Mouse (Mus musculus) CH12.LX (cell line): Measurements from ENCODE around the gene Olfr418. TPM values are rescaled to one million over a fixed set of nuclear protein-coding genes. Genes with fewer than 3 reads are reported as not detected.

Experiments
- DNase-seq: peaks from one replicate; pipeline ENCODE4 v3.0.0-alpha.2; 2013; ENCODE audit errors: extremely low read depth
- H3K27ac ChIP-seq: 2 replicates; pipeline ENCODE4 v1.5.1; 2012; ENCODE audit warnings: low read depth, mild to moderate bottlenecking, control low read depth, moderate library complexity; ENCODE audit not compliant: insufficient read depth
- H3K27me3 ChIP-seq: replicated peaks from 2 replicates; pipeline ENCODE3; 2012; ENCODE audit warnings: inconsistent platforms
- H3K36me3 ChIP-seq, 2 experiments: replicated peaks in 1 of 2; 2 replicates each; pipeline versions ENCODE3 to v1.6.1; 2012; ENCODE audit warnings: inconsistent platforms in 1 of 2, low read length in 1 of 2, mild to moderate bottlenecking in 1 of 2, mixed read lengths in 1 of 2, moderate library complexity in 1 of 2; ENCODE audit not compliant: control insufficient read depth in 1 of 2, insufficient read depth in 1 of 2
- H3K4me1 ChIP-seq, 2 experiments: 2 replicates each; pipeline ENCODE4 v1.6.1; 2012; ENCODE audit warnings: inconsistent platforms in 1 of 2, moderate library complexity in 1 of 2; ENCODE audit not compliant: insufficient read depth in 2 of 2, control insufficient read depth in 1 of 2
- H3K4me2 ChIP-seq: 2 replicates; pipeline ENCODE4 v1.6.1; 2012; ENCODE audit warnings: low read depth, mild to moderate bottlenecking, control low read depth; ENCODE audit not compliant: poor library complexity, insufficient read depth, severe bottlenecking
- H3K4me3 ChIP-seq, 3 experiments: fragments of 150-350 bp in 1 of 3; sonication (generic) in 1 of 3; replicated peaks in 1 of 3; 2 replicates each; pipeline versions ENCODE3 to v1.5.1; 2011 to 2012; ENCODE audit warnings: low read depth in 2 of 3, low read length in 2 of 3, mild to moderate bottlenecking in 2 of 3, moderate library complexity in 2 of 3, control low read depth in 1 of 3, improper control_type of control experiment in 1 of 3, inconsistent platforms in 1 of 3, mixed read lengths in 1 of 3; ENCODE audit not compliant: poor library complexity in 1 of 3
- H3K79me2 ChIP-seq: replicated peaks from 2 replicates; pipeline ENCODE4 v1.6.1; 2012; ENCODE audit warnings: mild to moderate bottlenecking, moderate library complexity; ENCODE audit not compliant: control insufficient read depth, poor library complexity, insufficient read depth, severe bottlenecking; ENCODE audit errors: extremely low read depth
- H3K9ac ChIP-seq: 2 replicates; pipeline ENCODE4 v1.6.1; 2012; ENCODE audit warnings: low read depth, mild to moderate bottlenecking, control low read depth, moderate library complexity; ENCODE audit not compliant: insufficient read depth
- H3K9me3 ChIP-seq: replicated peaks from 2 replicates; pipeline ENCODE3; 2012; ENCODE audit warnings: low read length, inconsistent platforms, mixed read lengths
- BHLHE40 ChIP-seq: IDR thresholded peaks from 2 replicates; pipeline ENCODE4 v1.6.1; 2011; ENCODE audit warnings: mild to moderate bottlenecking, low read depth, low read length, improper control_type of control experiment
- CHD1 ChIP-seq: IDR thresholded peaks from 2 replicates; pipeline ENCODE4 v1.6.1; 2012; ENCODE audit warnings: low read depth, low read length, improper control_type of control experiment, inconsistent platforms
- CHD2 ChIP-seq: IDR thresholded peaks from 2 replicates; pipeline ENCODE4 v1.6.1; 2011; ENCODE audit warnings: low read length, improper control_type of control experiment
- CTCF ChIP-seq, 2 experiments: IDR thresholded peaks in 1 of 2; conservative IDR thresholded peaks in 1 of 2; 2 replicates each; pipeline ENCODE4 v1.5.1; 2011 to 2012; ENCODE audit warnings: low read depth in 2 of 2, low read length in 2 of 2, improper control_type of control experiment in 1 of 2, inconsistent platforms in 1 of 2, mild to moderate bottlenecking in 1 of 2, moderate library complexity in 1 of 2
- E2F4 ChIP-seq: IDR thresholded peaks from 2 replicates; pipeline ENCODE4 v1.6.1; 2011; ENCODE audit warnings: low read depth, low read length, improper control_type of control experiment; ENCODE audit not compliant: insufficient replicate concordance
- ELF1 ChIP-seq: IDR thresholded peaks from 2 replicates; pipeline ENCODE4 v1.6.1; 2014; ENCODE audit warnings: low read depth, mild to moderate bottlenecking, inconsistent platforms, low read length, improper control_type of control experiment
- ETS1 ChIP-seq: conservative IDR thresholded peaks from 2 replicates; pipeline ENCODE4 v1.6.1; 2012; ENCODE audit warnings: low read depth, mild to moderate bottlenecking, inconsistent platforms, low read length, improper control_type of control experiment, moderate library complexity
- GABPA ChIP-seq: IDR thresholded peaks from 2 replicates; pipeline ENCODE4 v1.6.1; 2012; ENCODE audit warnings: low read depth, low read length, improper control_type of control experiment, inconsistent platforms; ENCODE audit not compliant: insufficient replicate concordance
- HCFC1 ChIP-seq: IDR thresholded peaks from 2 replicates; pipeline ENCODE4 v1.6.1; 2012; ENCODE audit warnings: low read depth, mild to moderate bottlenecking, inconsistent platforms, low read length, improper control_type of control experiment
- IRF4 ChIP-seq: IDR thresholded peaks from 2 replicates; pipeline ENCODE4 v1.6.1; 2014; ENCODE audit warnings: low read depth, mild to moderate bottlenecking, inconsistent platforms, low read length, improper control_type of control experiment
- JUN ChIP-seq: IDR thresholded peaks from 2 replicates; pipeline ENCODE4 v1.6.1; 2011; ENCODE audit warnings: low read depth, mild to moderate bottlenecking, low read length, improper control_type of control experiment, moderate library complexity; ENCODE audit not compliant: insufficient read depth
- JUND ChIP-seq: conservative IDR thresholded peaks from 2 replicates; pipeline ENCODE4 v1.6.1; 2011; ENCODE audit warnings: low read depth, low read length, improper control_type of control experiment
- KAT2A ChIP-seq: IDR thresholded peaks from 2 replicates; pipeline ENCODE4 v1.6.1; 2012; ENCODE audit warnings: low read length, improper control_type of control experiment, inconsistent platforms; ENCODE audit not compliant: insufficient replicate concordance
- MAFK ChIP-seq: IDR thresholded peaks from 2 replicates; pipeline ENCODE4 v1.6.1; 2011; ENCODE audit warnings: low read length, improper control_type of control experiment; ENCODE audit not compliant: insufficient replicate concordance
- MAX ChIP-seq: IDR thresholded peaks from 2 replicates; pipeline ENCODE4 v1.6.1; 2011; ENCODE audit warnings: low read length, improper control_type of control experiment
- MAZ ChIP-seq: IDR thresholded peaks from 2 replicates; pipeline ENCODE4 v1.6.1; 2012; ENCODE audit warnings: low read depth, mild to moderate bottlenecking, inconsistent platforms, low read length, improper control_type of control experiment, moderate library complexity
- MEF2A ChIP-seq: IDR thresholded peaks from 2 replicates; pipeline ENCODE4 v1.6.1; 2014; ENCODE audit warnings: low read depth, mild to moderate bottlenecking, inconsistent platforms, low read length, improper control_type of control experiment, borderline replicate concordance
- MYC ChIP-seq: IDR thresholded peaks from 2 replicates; pipeline ENCODE4 v1.6.1; 2011; ENCODE audit warnings: low read depth, mild to moderate bottlenecking, improper control_type of control experiment, low read length
- NELFE ChIP-seq: IDR thresholded peaks from 2 replicates; pipeline ENCODE4 v1.6.1; 2011; ENCODE audit warnings: low read depth, low read length, improper control_type of control experiment
- POLR2A ChIP-seq: IDR thresholded peaks from 2 replicates; pipeline ENCODE4 v1.6.1; 2011; ENCODE audit warnings: low read depth, mild to moderate bottlenecking, improper control_type of control experiment, low read length
- POLR2AphosphoS2 ChIP-seq: IDR thresholded peaks from 2 replicates; pipeline ENCODE4 v1.6.1; 2011; ENCODE audit warnings: low read depth, low read length, improper control_type of control experiment
- RAD21 ChIP-seq: IDR thresholded peaks from 2 replicates; pipeline ENCODE4 v1.6.1; 2011; ENCODE audit warnings: low read depth, mild to moderate bottlenecking, low read length, improper control_type of control experiment, moderate library complexity
- RCOR1 ChIP-seq: conservative IDR thresholded peaks from 2 replicates; pipeline ENCODE4 v1.6.1; 2012; ENCODE audit warnings: low read depth, mild to moderate bottlenecking, inconsistent platforms, low read length, improper control_type of control experiment
- SIN3A ChIP-seq: IDR thresholded peaks from 2 replicates; pipeline ENCODE4 v1.6.1; 2012; ENCODE audit warnings: low read length, improper control_type of control experiment, inconsistent platforms
- SMC3 ChIP-seq: IDR thresholded peaks from 2 replicates; pipeline ENCODE4 v1.6.1; 2011; ENCODE audit warnings: low read depth, low read length, improper control_type of control experiment
- TBP ChIP-seq: conservative IDR thresholded peaks from 2 replicates; pipeline ENCODE4 v1.6.1; 2011; ENCODE audit warnings: low read depth, low read length, improper control_type of control experiment
- UBTF ChIP-seq: IDR thresholded peaks from 2 replicates; pipeline ENCODE4 v1.6.1; 2012; ENCODE audit warnings: low read depth, mild to moderate bottlenecking, inconsistent platforms, low read length, improper control_type of control experiment, moderate library complexity
- USF2 ChIP-seq: conservative IDR thresholded peaks from 2 replicates; pipeline ENCODE4 v1.6.1; 2011; ENCODE audit warnings: low read depth, low read length, improper control_type of control experiment
- ZC3H11A ChIP-seq: IDR thresholded peaks from 2 replicates; pipeline ENCODE4 v1.6.1; 2012; ENCODE audit warnings: low read depth, mild to moderate bottlenecking, inconsistent platforms, low read length, improper control_type of control experiment
- ZMIZ1 ChIP-seq: IDR thresholded peaks from 2 replicates; pipeline ENCODE4 v1.6.1; 2012; ENCODE audit warnings: low read depth, mild to moderate bottlenecking, inconsistent platforms, low read length, improper control_type of control experiment
- dilution Hi-C: fragments of 300-500 bp; cut with MboI; formaldehyde crosslinking; loops from 2 replicates; pipeline ENCODE4 v1.14.3; 2020; ENCODE audit warnings: low sequenced_read_pairs; ENCODE audit not compliant: extremely low pct_unique_long_range_greater_than_20kb, extremely low pct_ligation_motif_present
- in situ Hi-C: fragments of 300-500 bp; cut with MboI; formaldehyde crosslinking; loops from 3 replicates; pipeline ENCODE4 v1.14.3; 2019; ENCODE audit warnings: low sequenced_read_pairs, low pct_ligation_motif_present, low pct_unique_long_range_greater_than_20kb, mixed read lengths
- polyA plus RNA-seq: library from polyadenylated mRNA; unstranded; fragments of >175 nt; gene quantifications from 2 replicates; pipeline ENCODE4 v1.2.1, GENCODE M21; 2012; ENCODE audit warnings: low read depth; ENCODE audit not compliant: insufficient read length
- total RNA-seq, 2 experiments: library from RNA; depleted of rRNA; stranded (reverse); fragments of 300-350 nt in 1 of 2; fragments of >200 nt in 1 of 2; gene quantifications; 2 replicates each; pipeline ENCODE4 v1.2.3; 2012 to 2014

Gene Olfr418
- total and polyA plus RNA-seq, 3 experiments = not detected

GRCm38 (mm10) chr1:173321593-173322248 is 55.9 kb downstream of the Olfr418 start:
- in situ Hi-C loops = no loop called here
- Histone ChIP-seq H3K4me3 (no peak overlapping the region), H3K27me3 (no peaks in the 10 kb centered on the region)

GRCm38 (mm10) chr1:173322249-173322627 is 56.4 kb downstream of the Olfr418 start:
- in situ Hi-C loops (no loop called here), dilution Hi-C loops (no loop called here)
- Histone ChIP-seq H3K9me3 (no peaks in the 10 kb centered on the region), H3K4me1 (0 out of 4 replicates have a peak, but pooled peaks cover 0 to 3% of the 10 kb centered on the region in 2 experiments), H3K79me2 (no peaks in the 10 kb centered on the region), H3K9ac (no peak overlapping the region), H3K4me2 (no peak overlapping the region), H3K4me3 (no peak overlapping the region), H3K27me3 (no peaks in the 10 kb centered on the region), H3K27ac (no peak overlapping the region), H3K36me3 (no peaks in the 10 kb centered on the region)
- TF ChIP-seq CHD2 (no peak), CTCF (conservative IDR thresholded peaks at IDR 0.05 in 1 of 2, IDR thresholded peaks at IDR 0.05 in 1 of 2; ENCODE audit: low read depth in 2 of 2, low read length in 2 of 2) (no peak), JUND (no peak), ELF1 (no peak), RAD21 (no peak), MAFK (no peak), SIN3A (no peak), MEF2A (no peak), SMC3 (no peak), ZMIZ1 (no peak), IRF4 (no peak), CHD1 (no peak), JUN (no peak), MYC (no peak), POLR2A (no peak), ZC3H11A (no peak), MAZ (no peak), RCOR1 (no peak), POLR2AphosphoS2 (no peak)
- no peak for DNase-seq

More at GRCm38 (mm10) chr1:173321593-173322248, 55.9 kb downstream of the Olfr418 start:
- H3K9ac ChIP-seq = no peak overlapping the region
- dilution Hi-C loops = no loop called here
- H3K79me2 ChIP-seq = no peaks in the 10 kb centered on the region
- TF ChIP-seq KAT2A = no peak
- no peak for TF ChIP-seq ZC3H11A
- TF ChIP-seq HCFC1 = no peak
- TF ChIP-seq MAZ = no peak
- TF ChIP-seq GABPA = no peak
- TF ChIP-seq IRF4 = no peak
- TF ChIP-seq MAX = no peak
- no peak for TF ChIP-seq ELF1
- no peak for TF ChIP-seq ETS1
- TF ChIP-seq USF2 = no peak
- TF ChIP-seq MAFK = no peak
- TF ChIP-seq TBP = no peak
- no peak for TF ChIP-seq MEF2A
- TF ChIP-seq UBTF = no peak
- TF ChIP-seq CTCF (conservative IDR thresholded peaks at IDR 0.05 in 1 of 2, IDR thresholded peaks at IDR 0.05 in 1 of 2; ENCODE audit: low read depth in 2 of 2, low read length in 2 of 2) = no peak
- no peak for TF ChIP-seq MYC
- no peak for TF ChIP-seq E2F4
- no peak for TF ChIP-seq NELFE
- no peak for TF ChIP-seq BHLHE40
- no peaks in the 10 kb centered on the region for H3K36me3 ChIP-seq
- H3K4me1 ChIP-seq = 0 out of 4 replicates have a peak, but pooled peaks cover 0 to 3% of the 10 kb centered on the region in 2 experiments
- no peak for DNase-seq
- H3K27ac ChIP-seq = no peak overlapping the region
- no peaks in the 10 kb centered on the region for H3K9me3 ChIP-seq
- no peak overlapping the region for H3K4me2 ChIP-seq
